Mouse (Mus musculus): ENCODE results near the gene Bmp7.

- no peak for TF ChIP-seq CTCF (IDR thresholded peaks at IDR 0.05; ENCODE audit: extremely low read depth, insufficient read depth, insufficient read length, insufficient replicate concordance)
- TF ChIP-seq POLR2A (IDR thresholded peaks at IDR 0.05; ENCODE audit: low read depth, low read length) = no peak
These were observed 75.0 kb downstream of the Bmp7 start for GRCm38 (mm10) chr2:172865165-172865564.
